Mouse (Mus musculus) cerebellum, adult 8-10 months (tissue): ENCODE data around the gene Spc24.
"Not testable (repeated sequence)": the region's sequence is repeated elsewhere in the genome, so short reads cannot be mapped to it uniquely, and the experiment has no call there.

ENCODE experiments used
- DNase-seq: peaks from one replicate; pipeline ENCODE4 v3.0.0; 2022

Spc24 gene

GRCm38 (mm10) chr9:21760155-21761088 is at the start of gene Spc24:
TSS of gene Spc24 (minus strand) at chr9:21760303.
- peak; percentile 96 for DNase-seq

DNA sequence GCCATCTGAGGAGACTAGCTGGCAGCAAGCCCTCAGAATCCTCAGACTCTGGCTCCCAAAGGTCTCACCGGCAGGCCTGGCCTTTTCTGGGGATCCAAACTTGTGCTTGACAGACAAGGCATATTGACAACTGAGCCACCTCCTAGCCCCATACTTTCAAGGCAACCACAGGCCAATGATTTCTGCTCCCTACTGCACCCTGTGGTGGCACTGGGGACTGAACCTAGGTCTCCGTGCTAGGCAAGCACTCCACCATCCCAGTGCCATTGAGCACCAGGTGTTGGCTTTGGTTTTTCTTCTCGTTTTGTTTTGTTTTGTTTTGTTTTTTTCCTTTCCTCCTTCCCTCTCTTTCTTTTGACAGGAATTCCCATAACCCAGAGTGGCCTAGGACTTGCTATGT is 48.5 kb upstream of the Spc24 start:
- no peak for DNase-seq

DNA sequence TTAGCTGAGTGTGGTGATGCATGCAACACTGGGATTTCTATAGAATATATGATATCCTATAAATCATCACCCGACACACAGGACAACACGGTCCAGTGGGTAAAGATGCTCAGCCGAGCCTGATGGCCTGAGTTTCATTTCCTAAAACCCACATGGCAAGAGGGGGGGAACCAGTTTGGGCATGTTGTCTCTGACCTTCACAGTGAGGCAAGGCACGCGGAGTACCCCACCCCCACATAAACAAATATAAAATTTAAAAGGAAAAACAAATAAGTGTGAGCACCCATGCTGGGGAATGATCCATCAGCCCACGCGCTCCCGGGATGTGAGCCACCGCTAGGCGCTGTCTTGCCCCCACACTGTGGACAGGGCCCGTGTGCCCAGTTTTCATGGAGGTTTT is 46.9 kb upstream of the Spc24 start:
- no peak for DNase-seq

GRCm38 (mm10) chr9:21806363-21806762 is 46.3 kb upstream of the Spc24 start:
- DNase-seq: no peak

- DNase-seq: peak; percentile 92
These were observed 44.0 kb upstream of the Spc24 start for GRCm38 (mm10) chr9:21803986-21804644.

DNA sequence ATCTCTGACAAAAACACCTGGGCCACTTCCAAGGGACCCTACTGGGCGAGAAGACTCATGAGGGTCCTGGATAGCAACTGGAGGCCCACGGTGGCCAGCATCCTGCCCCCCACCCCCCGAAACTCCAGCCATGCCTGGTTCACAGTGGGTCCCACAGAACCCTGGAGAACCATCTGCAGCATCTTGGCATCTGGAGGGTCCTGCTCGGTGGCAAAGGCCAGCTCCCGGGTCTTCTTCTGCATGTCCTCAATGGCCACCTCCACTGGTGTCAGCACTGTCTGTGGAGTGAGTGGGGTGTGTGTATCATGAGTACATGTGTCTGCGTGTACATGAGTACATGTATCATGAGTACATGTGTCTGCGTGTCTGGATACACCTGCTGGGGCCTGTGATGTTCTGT is 41.5 kb upstream of the Spc24 start:
- DNase-seq: no peak

GRCm38 (mm10) chr9:21801121-21801520 is 41.0 kb upstream of the Spc24 start:
- no peak for DNase-seq

DNA sequence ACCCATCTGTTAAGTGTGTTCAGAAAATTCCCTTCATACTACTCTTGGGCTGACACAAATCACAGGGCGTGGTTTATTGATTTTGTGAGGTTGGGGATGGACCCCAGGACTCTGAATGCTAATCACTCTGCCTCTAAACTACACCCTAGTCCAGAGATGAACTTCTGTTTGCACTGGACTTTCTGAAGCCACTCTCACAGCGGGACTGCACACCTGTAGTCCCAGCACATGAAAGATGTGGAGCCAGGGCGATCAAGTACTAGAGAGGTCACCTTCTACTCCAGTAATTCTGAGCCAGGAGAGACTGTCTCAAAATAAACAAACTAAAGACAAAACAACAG is 38.9 kb upstream of the Spc24 start:
- no peak for DNase-seq

DNA sequence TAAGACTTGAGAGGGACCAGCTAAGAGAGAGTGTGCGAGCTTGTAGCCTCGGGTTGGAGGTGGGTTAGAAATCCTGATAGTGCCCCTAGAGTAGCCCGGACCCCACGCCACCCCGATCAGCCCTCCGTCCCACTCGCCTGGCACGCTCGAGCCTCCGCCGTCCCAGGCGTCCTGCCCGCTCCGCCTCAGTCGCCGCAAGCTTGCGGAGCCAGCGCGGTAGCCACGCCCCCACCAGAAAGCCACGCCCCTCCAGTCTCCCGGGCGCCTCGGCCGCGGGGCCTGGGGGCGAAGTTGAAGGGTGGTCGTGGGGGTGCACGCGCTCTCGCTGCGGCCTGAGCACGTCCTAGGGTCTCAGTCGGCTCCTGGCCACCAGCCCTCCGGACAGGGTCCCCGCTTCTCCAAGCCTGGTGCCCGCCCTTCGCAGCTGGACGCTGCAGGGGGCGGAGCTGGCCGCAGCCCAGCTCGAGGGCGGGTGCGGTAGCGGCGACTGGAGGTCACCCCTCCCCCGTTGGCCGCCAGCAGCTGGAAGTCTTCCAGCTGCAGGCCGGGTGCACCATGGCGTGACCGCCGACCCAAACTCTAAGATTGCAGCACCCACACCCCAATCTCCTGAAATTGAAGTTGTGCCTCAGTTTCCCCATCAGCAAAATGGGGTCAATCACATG is 38.4 kb upstream of the Spc24 start, which contains the start of gene Kank2:
Kank2 (minus strand) TSS at position 400 of the 665 bp plus-strand sequence.
- DNase-seq: peak; percentile 76

DNA sequence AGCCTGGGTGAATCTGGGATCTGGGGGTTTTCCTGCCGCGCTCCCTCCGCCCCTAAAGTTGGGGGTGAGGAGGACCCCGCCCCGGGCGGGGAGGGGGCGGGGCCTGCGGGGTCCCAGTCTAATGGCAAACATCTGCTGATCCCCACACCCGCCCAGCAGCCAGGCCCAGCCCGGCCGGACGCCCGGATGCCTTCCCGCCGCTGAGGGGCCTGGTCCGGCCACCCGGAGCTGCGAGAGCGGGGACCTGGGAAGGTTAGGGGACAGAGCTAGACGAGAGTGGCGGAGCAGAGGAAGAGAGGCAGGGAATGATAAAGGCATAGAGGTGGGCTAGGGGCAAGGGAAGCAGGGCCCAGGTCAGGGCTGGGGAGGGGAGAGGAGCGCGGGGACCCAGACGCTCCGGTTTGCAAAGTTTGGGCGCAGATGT is 37.8 kb upstream of the Spc24 start:
- peak; percentile 37 for DNase-seq

GRCm38 (mm10) chr9:21796919-21797318 is 36.8 kb upstream of the Spc24 start:
- DNase-seq: no peak

GRCm38 (mm10) chr9:21796259-21796658 is 36.2 kb upstream of the Spc24 start:
- DNase-seq: no peak

GRCm38 (mm10) chr9:21795579-21795978 is 35.5 kb upstream of the Spc24 start:
- DNase-seq: no peak

DNA sequence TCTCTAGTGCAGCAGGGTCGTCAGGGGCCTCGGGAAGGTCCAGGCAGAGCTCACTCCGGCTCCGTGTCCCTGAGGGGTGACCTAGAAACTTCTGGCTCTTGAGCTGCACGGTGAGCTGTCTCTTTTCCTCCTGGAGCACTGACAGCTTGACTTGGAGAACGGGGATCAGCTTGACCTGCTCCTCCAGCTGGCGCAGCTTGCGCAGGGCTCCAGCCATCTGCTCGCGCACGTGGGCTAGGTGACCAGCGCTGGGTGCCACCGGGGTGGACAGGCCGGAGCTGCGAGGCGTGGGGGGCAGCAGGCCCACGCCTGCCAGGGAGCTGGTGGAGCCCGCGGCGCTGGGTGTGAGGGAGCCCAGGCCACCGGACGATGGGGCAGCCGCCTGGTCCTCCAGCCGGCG is 34.8 kb upstream of the Spc24 start:
- peak; percentile 79 for DNase-seq

GRCm38 (mm10) chr9:21794344-21794834 is 34.3 kb upstream of the Spc24 start:
- no peak for DNase-seq

DNA sequence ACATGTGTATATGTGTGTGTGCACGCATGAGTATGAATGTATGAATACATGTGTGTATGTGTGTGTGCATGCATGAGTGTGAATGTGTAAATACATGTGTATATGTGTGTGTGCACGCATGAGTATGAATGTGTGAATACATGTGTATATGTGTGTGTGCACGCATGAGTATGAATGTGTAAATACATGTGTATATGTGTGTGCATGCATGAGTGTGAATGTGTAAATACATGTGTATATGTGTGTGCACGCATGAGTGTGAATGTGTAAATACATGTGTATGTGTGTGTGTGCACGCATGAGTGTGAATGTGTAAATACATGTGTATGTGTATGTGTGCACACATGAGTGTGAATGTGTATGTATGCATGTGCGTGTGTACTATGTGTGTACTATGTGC is 33.4 kb upstream of the Spc24 start:
- DNase-seq: not testable (repeated sequence)

DNA sequence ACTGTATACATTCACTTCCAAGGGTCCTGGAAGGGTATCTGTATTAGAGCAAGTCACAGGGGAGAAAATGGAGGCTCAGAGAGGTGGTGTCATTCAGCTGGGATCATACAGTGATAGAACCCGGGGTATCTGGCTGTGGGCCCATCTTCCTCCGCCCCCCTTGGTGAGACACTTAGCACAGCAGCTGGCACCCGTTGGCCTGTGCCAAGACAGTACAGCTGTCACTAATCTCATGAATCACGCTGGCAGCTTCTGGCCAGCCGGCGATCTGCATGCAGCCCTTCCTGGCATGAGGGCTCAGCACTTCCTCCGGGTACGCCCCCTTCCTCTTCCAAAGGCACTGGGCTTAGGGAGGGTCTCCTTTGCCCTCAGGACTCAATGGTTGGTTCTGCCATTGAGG is 32.5 kb upstream of the Spc24 start:
- peak; percentile 58 for DNase-seq

DNA sequence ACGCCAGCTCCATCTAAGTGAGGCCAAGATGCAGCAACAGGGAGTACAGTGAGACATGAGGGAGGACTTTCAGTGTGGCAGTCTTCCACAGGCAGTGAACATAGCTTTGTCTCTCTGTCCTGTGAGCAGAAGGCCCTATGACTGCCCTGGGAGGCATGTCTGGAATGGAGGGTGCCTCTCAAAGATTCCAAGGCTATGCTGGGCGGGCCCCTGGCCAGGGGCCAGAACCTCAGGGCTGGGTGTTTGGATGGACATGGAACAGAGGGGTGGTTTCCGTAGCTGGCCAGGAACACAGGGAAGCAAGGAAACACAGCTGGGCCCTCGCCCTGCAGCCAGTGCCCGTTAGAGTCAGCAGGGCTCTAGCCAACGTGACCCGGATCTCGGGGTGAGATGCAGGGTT is 31.8 kb upstream of the Spc24 start:
- DNase-seq: no peak

DNA sequence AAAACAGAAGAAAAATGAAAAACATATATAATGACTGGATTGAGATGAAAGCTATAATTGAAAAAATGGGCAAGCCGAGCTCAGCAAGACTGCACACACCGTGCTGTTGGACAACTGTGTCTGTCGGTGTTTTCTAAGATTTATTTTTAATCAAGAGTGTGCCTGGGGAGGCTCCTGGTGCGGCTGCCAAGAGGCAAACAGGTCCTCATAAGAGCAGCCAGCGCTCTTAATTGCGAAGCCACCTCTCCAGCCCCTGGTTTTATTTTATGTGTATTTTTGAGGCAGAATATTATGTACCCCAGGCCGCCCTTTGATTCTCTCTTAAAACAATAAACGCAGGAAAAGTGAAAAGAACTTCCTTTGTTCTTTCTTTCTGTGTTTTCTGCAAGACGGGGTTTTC is 28.1 kb upstream of the Spc24 start:
- DNase-seq: no peak

DNA sequence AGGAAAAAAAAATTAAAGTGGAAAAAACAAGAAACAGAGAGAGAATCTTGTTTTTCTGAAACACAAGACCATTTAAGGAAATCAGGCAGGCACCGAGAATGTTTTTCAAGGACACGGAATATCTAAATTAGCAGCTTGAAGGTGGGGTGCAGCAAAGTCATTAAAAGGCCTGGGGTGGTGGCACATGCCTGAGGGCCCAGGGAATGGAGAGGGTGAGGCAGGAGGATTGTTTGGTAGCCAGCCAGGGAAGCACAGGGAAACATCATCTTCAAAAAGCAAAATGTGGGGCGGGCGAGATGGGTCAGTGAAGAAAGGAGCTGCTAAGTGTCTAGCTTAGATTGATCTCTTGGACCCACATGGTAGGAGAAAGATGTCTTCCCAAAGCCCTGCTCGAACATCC is 27.6 kb upstream of the Spc24 start:
- DNase-seq: no peak

DNA sequence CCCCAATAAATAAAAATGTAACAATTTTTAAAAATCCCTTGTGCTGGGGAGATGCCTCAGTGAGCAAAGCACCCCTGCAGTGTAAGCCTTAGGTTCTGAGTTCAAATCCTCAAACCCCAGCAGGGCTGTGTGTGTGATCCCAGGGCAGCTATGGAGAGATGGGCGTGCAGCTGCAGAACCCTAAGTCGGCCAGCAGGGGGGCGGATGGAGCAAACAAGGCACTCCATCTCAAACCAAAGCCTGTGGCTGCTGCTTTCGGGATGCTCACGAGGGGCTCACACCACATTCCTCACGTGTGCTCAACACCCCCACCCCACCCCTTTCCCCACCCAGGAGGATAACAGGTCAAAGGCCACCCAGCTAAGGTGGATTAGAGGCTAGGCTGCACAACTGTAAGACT is 26.8 kb upstream of the Spc24 start:
- DNase-seq: peak; percentile 67

- not testable (repeated sequence) for DNase-seq
These were observed 26.2 kb upstream of the Spc24 start for GRCm38 (mm10) chr9:21786309-21786708.

- DNase-seq: no peak
These were observed 24.6 kb upstream of the Spc24 start for GRCm38 (mm10) chr9:21784517-21785307.
